Mouse (Mus musculus) brain, embryonic 18.5 days (tissue): ENCODE measurements around the gene Mical2.

Experiments used
- DNase-seq: peaks from one replicate; pipeline ENCODE4 v3.0.0-alpha.2; 2012; ENCODE audit warnings: low read depth, low spot score

Mical2 gene

DNA sequence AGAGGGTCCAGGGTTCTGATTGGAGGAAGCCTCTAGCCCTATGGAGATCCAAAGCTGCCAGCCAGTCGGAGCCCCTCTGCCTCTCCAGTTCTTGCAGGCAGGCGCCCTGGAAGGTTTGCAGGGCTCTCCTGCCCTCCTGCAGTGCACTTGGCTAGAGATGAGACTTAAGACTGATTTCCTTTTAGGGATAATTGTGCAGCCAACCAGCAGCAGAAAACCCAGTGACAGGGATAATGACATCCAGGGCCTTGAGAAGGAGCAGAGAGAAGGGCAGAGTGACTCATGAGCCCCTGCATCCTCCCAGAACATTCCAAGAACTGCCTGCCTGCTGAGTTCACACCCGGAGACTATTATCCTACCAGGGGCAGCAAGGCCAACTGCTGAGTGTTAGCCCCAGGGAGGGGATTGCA lies 228.2 kb downstream of the Mical2 start:
- no peak for DNase-seq

- DNase-seq = no peak
Measured at GRCm38 (mm10) chr7:112454380-112454779, 228.7 kb downstream of the Mical2 start.

DNA sequence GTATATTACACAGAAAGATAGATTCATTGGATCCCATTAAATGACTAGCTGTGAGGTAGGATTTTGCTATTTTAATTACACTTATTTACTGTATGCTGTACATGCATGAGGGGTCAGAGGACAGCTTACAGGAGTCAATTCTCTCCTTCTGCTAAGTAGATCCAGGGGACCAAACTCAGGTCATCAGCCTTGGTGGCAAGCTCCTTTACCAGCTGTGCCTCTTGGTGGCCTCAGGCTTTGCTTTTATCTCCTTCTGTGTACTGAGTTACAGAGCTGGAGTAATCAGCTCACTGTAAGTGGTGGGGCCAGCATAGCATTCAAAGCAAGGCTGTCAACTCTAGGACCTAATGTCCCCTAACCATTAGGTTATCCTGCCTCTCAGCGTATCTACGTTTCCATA lies 229.3 kb downstream of the Mical2 start:
- no peak for DNase-seq

DNA sequence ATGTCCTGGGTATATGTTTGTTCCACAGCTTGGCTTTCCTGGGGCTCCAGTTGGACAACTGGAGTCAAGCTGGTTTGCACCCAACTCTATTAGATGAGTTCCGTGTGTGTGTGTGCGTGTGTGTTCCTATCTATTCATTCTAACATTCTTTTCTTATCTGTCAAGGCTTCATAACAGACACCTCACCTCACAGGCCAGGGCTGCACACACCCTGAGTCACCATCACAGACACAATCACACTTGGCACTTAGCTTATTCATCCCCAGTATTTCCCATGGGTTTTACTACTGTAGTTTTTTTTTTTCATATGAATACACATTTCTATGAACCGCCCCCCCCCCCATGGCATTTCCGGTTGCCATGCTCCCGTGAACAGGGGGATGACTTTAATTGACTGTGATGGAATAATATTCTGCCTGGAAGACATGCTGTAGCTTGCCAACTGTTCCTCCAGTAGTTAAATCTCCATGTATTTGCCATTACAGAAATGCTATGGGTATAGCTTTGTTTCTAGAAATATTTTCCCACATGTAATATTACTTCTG lies 230.0 kb downstream of the Mical2 start:
- DNase-seq = no peak

DNA sequence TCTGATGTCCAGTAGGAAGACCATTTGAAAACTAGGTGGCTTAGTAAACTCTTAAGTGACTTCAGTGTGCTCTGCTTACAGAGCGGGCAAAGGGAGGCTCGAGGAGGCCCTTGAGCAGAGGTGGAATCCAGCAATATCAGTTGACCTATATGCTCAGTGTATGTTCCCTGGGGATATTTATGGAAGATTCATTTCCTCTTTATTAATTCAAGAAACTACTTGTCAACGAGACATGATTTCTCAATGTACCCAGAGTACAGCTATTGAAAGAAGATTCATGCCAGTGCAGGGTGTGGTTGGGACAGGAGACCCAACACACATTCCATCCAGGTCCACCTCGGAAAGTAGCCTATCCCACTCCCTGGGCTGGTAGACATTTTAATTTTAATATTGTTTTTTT lies 231.7 kb downstream of the Mical2 start:
- no peak for DNase-seq

GRCm38 (mm10) chr7:112457920-112458319 lies 232.3 kb downstream of the Mical2 start:
- DNase-seq = no peak

DNA sequence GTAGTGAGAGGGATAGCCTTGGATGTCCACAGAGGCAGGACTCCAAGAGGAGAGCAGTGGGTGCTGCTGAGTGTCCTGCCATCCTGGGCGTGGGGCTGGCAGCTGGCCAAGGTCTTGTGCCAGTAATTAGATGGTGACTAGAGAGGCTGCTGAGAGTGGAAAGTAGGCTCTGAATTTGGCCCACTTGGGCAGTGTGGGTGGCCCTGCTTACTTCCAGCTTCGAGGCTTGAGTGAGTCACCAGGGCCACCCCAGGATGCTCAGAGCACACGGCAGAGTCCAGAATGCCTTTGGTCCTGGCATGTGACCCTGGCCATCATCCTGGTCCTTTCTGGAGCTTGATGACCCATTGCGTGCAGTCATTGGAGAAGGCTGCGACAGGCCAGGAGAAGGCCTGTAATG lies 232.8 kb downstream of the Mical2 start:
- DNase-seq = no peak
